Mouse (Mus musculus) splenic B cell, adult 2 months (primary cell): ENCODE measurements at regions not wholly inside any gene's neighbourhood (a gene's known extent, or its start where the extent isn't known, plus 50 kb on each side); places are given as distances from the start of the nearest gene placed in this dataset.

Experiments
- DNase-seq: peaks from one replicate; pipeline ENCODE4 v3.0.0-alpha.2; 2011; ENCODE audit warnings: low read depth, low spot score
- H3K27me3 ChIP-seq: 2 replicates; pipeline ENCODE4 v1.6.1; 2012; ENCODE audit warnings: mild to moderate bottlenecking, low read length, moderate library complexity, mixed read lengths; ENCODE audit not compliant: control insufficient read depth, poor library complexity, insufficient read depth, severe bottlenecking
- H3K36me3 ChIP-seq: 2 replicates; pipeline ENCODE4 v1.6.1; 2012; ENCODE audit warnings: mild to moderate bottlenecking, low read length, moderate library complexity, mixed read lengths; ENCODE audit not compliant: control insufficient read depth, poor library complexity, insufficient read depth, severe bottlenecking

GRCm38 (mm10) chr12:71544401-71545159 lies 234.9 kb downstream of the Dact1 start:
- Histone ChIP-seq H3K36me3 (no peaks in the 10 kb centered on the region), H3K27me3 (no peaks in the 10 kb centered on the region)
- DNase-seq, result no peak

GRCm38 (mm10) chr12:71546523-71547265 lies 237.0 kb downstream of the Dact1 start:
- Histone ChIP-seq H3K27me3 (no peaks in the 10 kb centered on the region), H3K36me3 (no peaks in the 10 kb centered on the region)
- no peak for DNase-seq

GRCm38 (mm10) chr12:71549336-71549735 lies 239.7 kb downstream of the Dact1 start:
- DNase-seq, result no peak
- no peaks in the 10 kb centered on the region for H3K27me3 ChIP-seq
- no peaks in the 10 kb centered on the region for H3K36me3 ChIP-seq

GRCm38 (mm10) chr12:71554212-71554611 lies 244.5 kb downstream of the Dact1 start:
- DNase-seq, result no peak
- no peaks in the 10 kb centered on the region for H3K27me3 ChIP-seq
- no peaks in the 10 kb centered on the region for H3K36me3 ChIP-seq

GRCm38 (mm10) chr12:71561259-71561658 lies 251.6 kb downstream of the Dact1 start:
- Histone ChIP-seq H3K36me3 (no peaks in the 10 kb centered on the region), H3K27me3 (no peaks in the 10 kb centered on the region)
- no peak for DNase-seq

- Histone ChIP-seq H3K36me3 (no peaks in the 10 kb centered on the region), H3K27me3 (no peaks in the 10 kb centered on the region)
- DNase-seq, result no peak
Observed at GRCm38 (mm10) chr12:71561918-71562572, 252.4 kb downstream of the Dact1 start.

GRCm38 (mm10) chr12:71563219-71563618 lies 253.5 kb downstream of the Dact1 start:
- no peak for DNase-seq
- H3K36me3 ChIP-seq, result no peaks in the 10 kb centered on the region

GRCm38 (mm10) chr12:71566371-71566770 lies 256.7 kb downstream of the Dact1 start:
- DNase-seq, result no peak
- no peaks in the 10 kb centered on the region for H3K36me3 ChIP-seq
- no peaks in the 10 kb centered on the region for H3K27me3 ChIP-seq

More at GRCm38 (mm10) chr12:71563219-71563618, 253.5 kb downstream of the Dact1 start:
- no peaks in the 10 kb centered on the region for H3K27me3 ChIP-seq

GRCm38 (mm10) chr12:71568251-71568650 lies 258.6 kb downstream of the Dact1 start:
- Histone ChIP-seq H3K36me3 (no peaks in the 10 kb centered on the region), H3K27me3 (no peaks in the 10 kb centered on the region)
- DNase-seq, result no peak

- DNase-seq, result no peak
- Histone ChIP-seq H3K36me3 (no peaks in the 10 kb centered on the region), H3K27me3 (no peaks in the 10 kb centered on the region)
Observed at GRCm38 (mm10) chr12:71568880-71569390, 259.3 kb downstream of the Dact1 start.

GRCm38 (mm10) chr12:71569662-71570061 lies 260.0 kb downstream of the Dact1 start:
- H3K36me3 ChIP-seq, result no peaks in the 10 kb centered on the region
- DNase-seq, result no peak
- H3K27me3 ChIP-seq, result no peaks in the 10 kb centered on the region

GRCm38 (mm10) chr12:71570116-71570515 lies 260.4 kb downstream of the Dact1 start:
- Histone ChIP-seq H3K36me3 (no peaks in the 10 kb centered on the region), H3K27me3 (no peaks in the 10 kb centered on the region)
- no peak for DNase-seq

GRCm38 (mm10) chr12:71572833-71573446 lies 257.9 kb upstream of the Daam1 start:
- DNase-seq, result no peak
- no peaks in the 10 kb centered on the region for H3K27me3 ChIP-seq
- H3K36me3 ChIP-seq, result no peaks in the 10 kb centered on the region

GRCm38 (mm10) chr12:71573456-71573855 lies 257.4 kb upstream of the Daam1 start:
- no peaks in the 10 kb centered on the region for H3K36me3 ChIP-seq
- H3K27me3 ChIP-seq, result no peaks in the 10 kb centered on the region
- DNase-seq, result no peak
